Mouse (Mus musculus) embryonic facial prominence, embryonic 15.5 days (tissue): Measurements from ENCODE around the gene Samd4. TPM values are rescaled to one million over a fixed set of nuclear protein-coding genes. Genes with fewer than 3 reads are reported as not detected.
A peak's percentile ranks its signal among the peaks of the same experiment; 100 is the strongest.

Experiments
- microRNA-seq: library from miRNA; unstranded; fragments of <30 nt; microRNA quantifications from one replicate; pipeline ENCODE4, GENCODE M21; 2016; ENCODE audit warnings: borderline number of aligned reads
- polyA plus RNA-seq: library from polyadenylated mRNA; unstranded; fragments of >200 nt; fragmentation: Nextera tagmentation; extraction: Ambion mirVana; gene quantifications from 2 replicates; pipeline ENCODE4 v1.2.1, GENCODE M21; 2015

Gene Samd4
- polyA plus RNA-seq, 1 experiment from 2014 or later = 14.6 TPM

Small RNAs within 50 kb of the gene (microRNA-seq; reads per million reads assigned to microRNA genes)
- gene Mir378c = 23.3 reads per million, percentile 38 among the genes with 10 or more reads in this experiment

Other genes with a start within 250 kb of the Samd4 start
- 38.7 and 38.8 TPM in 2 replicates for gene Cdkn3, start 122.3 kb upstream of the Samd4 start, polyA plus RNA-seq
- gene Cnih1, start 94.4 kb upstream of the Samd4 start, polyA plus RNA-seq = 187 and 188 TPM in 2 replicates
- gene Gmfb, start 60.6 kb upstream of the Samd4 start, polyA plus RNA-seq = 67.2 and 69.8 TPM in 2 replicates
- gene Cgrrf1, start 50.7 kb upstream of the Samd4 start, polyA plus RNA-seq = 20.9 and 22.3 TPM in 2 replicates